Mouse (Mus musculus) brain, adult 2 months (tissue): Measurements from ENCODE around the gene Add2.
A peak's percentile ranks its signal among the peaks of the same experiment; 100 is the strongest.

ENCODE experiments used
- DNase-seq: peaks from one replicate; pipeline ENCODE4 v3.0.0; 2011; ENCODE audit warnings: low read depth, low spot score

The Add2 gene

DNA sequence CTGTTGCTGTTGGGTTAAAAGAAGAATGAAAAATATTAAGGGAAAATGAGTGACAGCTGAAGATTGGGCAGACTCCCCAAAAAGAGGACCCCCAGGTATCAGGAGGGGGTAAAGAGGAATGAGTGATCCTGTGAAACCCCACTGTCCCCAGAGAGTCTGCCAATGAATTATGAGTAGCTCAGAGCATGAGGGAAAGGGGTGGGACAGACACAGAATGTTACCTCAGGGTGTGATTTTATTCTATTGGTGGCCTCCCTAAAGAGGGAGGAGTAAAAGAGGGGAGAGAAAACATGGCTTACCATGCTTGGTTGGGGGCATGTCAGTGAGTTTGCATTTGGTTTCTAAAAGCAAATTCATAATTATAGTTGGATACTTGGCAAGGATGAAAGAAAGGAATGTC is 50.8 kb downstream of the Add2 start:
- DNase-seq, result no peak

DNA sequence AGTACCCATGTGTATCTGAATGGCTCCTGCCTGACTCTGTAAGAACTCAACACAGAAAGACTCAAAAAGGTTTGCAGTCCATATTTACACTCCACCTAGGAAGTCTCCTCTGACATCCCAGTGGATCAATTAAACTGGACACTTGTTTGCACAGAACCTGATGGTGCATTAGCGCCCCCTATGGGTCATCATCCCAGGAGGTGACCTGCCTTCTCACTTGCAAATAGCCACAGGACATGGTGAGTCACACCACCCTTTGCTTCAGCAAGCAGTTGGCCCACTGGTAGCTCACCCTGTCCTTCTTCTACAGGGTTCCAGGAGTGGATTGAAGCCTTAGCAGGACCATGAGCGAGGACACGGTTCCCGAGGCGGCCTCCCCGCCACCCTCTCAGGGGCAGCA is 57.0 kb downstream of the Add2 start:
- peak; percentile 93 for DNase-seq

DNA sequence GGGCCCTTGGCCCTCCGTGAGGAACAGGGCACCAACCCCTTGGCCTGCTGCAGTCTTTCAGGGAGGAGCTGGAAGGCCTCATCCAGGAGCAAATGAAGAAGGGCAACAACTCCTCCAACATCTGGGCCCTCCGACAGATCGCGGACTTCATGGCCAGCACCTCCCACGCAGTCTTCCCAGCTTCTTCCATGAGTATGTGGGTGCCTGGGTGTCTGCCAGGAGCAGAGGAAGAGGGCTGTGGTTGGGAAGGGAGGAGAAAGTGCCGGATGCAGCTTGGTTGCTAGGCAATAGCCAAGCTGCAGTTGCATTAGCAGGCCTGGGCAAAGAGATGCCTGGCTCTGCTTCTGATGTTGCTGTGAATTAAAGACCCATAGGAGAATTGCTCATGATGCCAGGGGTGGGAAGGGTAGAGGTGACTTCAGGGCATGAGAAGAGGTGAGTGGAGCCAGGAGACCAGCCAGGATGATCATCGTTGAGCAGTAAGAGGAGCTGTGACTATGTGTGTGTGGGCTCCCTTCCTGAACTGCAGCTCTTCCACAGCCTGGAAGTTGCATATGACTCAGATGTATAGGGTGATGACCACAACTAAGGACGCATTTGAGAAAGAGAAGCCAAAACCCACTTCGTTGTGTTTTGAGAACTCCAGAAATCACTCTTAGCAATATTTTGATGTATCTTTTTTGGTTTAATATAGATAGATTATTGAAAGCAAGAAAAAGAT is 58.5 kb downstream of the Add2 start:
- DNase-seq, result peak; percentile 97

DNA sequence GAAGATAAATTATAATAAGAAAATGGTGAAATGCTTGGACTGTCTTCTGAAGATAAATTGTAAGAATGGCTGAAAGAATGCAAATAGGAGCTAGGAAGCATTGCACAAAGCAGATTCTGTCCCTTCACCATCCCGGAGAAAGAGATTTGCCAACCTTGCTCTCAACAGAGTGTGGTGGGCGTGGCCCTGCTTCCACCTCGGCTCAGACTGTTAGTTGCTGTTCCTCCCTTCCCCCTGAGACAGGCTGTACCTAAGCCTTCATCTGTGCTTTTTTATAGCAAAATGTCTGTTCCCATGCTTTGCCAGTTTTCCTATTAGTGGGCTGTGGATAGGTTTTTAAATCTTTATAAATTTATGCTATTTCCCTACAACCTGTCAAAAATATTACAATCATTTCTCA is 59.3 kb downstream of the Add2 start:
- DNase-seq, result peak; percentile 84

DNA sequence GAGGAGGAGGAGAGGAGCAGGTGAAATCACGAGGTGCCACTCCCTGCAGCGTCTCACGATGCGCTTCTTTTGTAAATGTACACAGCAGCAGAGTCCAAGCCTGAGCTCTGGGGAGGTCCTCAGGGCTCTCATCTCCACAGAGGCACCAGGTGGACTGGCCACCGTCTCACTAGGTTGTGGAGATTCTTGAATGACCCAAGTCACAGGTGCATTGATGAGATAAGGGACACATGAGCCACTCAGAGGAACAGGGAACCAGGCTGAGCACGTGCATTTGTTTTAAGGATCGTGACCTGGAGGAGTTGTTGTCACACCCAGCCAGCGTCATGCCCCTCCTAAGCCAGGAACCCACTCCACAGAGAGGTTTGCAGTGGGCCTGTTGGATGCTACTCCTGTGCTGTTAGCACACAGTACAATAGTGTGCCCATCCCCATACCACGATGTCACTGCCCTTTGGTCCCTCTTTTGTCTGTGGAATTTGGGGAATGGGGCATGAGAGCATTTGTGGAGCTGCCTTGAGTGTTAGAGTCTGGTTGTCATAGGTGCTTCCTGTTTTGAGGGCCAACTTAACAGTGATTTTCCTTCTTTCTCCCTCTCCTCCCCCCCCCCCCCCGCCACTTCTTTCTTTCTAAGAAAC is 65.8 kb downstream of the Add2 start:
- DNase-seq, result no peak

DNA sequence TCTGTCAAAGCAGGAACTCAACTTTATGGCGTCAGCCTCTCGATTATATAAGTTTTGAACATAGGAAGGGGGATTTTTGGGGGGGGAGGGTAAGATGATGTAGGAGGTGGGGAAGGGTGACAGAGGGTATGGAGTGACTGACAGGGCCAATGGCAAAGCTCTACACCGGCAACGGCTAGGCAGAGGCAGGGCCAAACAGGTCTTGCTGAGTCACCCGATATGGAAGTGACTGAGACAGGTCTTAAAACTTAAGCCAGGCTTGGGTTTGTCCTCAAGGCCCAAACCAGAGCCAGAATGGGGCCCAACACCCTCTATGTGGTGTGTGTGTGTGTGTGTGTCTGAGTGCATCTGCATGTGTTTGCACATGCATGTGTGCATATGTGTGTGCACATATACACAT is 67.0 kb downstream of the Add2 start:
- DNase-seq, result no peak

DNA sequence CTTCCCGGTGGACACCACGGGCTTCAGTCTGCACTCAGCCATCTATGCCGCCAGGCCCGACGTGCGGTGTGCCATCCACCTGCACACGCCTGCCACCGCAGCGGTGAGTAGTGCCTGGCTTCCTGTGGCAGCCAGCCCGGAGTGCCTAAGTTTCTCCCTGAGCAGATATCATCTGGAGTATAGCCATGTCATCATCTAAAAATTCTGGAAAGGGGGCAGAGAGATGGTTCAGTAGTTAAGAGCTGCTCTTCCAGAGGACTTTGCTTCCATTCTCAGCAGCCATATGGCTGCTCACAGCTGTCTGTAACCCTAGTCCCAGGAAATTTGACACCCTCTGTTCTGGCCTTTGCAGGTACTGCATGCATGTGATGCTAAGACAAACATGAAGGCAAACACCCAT is 68.3 kb downstream of the Add2 start:
- DNase-seq, result peak; percentile 67

DNA sequence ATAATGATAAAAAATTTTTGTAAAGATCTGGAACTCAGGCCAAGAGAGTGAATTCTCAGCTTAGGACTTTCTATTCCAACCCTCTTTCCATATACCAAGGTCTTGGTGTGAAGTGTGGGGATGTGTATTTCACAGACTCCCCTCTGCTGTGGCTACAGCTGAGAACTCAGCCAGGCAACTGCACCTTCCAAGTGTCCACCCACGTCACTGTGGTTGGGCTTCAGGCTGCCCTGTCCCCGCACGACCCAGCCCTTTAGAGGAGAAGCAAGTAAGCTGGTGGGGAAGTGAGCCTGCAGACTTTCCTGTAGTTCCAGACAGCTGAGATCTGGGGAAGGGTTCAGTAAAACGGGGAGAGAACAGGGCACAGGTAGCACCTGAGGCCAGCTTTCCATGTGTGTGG is 68.7 kb downstream of the Add2 start:
- peak; percentile 58 for DNase-seq

DNA sequence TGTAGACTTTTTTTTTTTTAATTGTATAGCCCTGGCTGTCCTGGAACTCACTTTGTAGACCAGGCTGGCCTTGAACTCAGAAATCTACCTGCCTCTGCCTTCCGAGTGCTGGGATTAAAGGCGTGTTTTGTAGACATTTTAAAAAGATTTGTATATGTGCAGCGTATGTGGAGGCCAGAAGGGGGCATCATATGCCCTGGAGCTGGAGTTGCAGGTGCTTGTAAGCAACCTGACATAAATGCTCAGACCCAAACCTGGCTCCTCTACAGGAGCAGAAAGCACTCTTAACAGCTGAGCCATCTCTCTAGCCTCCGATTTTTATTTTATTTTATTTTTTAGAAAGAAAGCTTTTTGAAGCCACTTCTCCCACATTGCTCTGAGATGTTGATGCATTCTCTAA is 70.5 kb downstream of the Add2 start:
- DNase-seq, result peak; percentile 69

DNA sequence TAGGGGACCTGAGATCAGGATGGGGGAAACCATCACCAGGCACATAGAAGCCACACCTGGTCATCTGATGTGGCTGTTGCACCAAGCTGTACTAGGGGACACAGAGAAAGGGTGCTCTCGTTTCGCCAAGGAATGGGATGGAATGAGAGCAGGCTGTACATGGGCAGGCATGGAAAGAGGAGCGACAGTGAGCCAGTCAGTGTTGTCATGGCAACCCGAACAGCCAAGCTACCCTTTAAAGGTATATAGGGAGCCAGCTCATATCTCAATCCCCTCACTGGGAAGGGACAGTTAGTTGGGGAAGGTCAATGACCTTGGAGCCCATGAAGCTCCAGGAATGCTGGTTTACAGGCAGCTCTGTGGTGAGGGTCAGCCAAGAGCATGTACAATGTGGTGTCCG is 73.0 kb downstream of the Add2 start:
- DNase-seq, result peak; percentile 63

DNA sequence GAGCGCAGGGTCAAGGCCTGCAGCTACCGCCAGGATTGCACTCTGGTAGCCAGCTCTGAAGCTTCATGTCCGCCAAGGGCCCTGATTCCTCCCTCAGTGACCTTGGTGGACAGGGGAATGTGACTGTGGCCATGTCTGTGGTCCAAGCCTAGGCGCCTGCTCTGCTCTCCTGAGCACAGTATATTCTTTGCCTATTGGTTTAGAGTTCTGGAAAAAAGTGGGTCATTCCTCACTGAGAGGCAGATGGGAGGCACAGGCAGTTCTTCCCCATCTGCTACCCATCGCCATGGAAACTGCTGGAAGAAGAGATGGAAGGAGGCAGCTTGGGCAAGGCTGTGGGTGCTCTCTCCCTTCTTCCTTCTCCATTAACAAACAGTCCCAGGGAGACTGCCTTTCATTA is 74.4 kb downstream of the Add2 start:
- peak; percentile 97 for DNase-seq

DNA sequence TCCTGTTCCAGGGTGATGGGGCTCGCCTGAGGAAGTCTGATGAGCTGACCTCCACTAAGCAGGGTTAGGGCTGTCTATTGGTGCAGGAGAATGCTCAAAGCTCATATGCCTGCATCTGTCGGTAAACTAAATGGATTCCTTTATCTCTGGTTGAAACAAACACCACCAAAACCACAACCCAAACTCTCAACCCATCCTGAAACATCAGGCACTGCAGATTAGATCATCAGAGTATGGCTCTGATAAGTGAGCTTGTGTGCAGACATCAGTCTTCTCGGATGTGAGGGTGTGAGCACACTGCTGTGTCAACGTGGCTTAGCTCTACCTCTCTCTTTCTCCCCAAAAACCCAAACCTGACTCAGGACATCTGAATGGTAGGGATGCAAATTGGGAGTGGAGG is 75.1 kb downstream of the Add2 start:
- DNase-seq, result no peak

DNA sequence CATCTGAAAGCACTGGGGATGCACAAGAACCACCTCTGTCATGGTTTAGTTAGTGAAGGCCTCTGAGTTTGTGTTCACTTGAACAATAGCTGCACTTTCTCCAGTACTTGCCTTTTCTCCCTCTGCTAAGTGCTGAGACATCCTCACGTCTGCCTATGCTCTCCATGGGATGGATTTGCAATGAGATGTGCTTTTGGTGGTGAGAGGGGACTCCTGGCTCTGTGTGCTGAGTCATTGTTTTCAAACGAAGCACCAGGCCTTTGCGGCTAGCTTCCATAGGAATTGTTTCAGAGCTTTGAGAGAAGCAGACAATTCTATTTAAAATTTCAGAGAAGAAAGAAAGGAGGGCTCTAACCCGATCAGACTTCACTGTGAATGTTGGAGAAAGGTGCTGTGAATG is 76.2 kb downstream of the Add2 start:
- peak; percentile 56 for DNase-seq

DNA sequence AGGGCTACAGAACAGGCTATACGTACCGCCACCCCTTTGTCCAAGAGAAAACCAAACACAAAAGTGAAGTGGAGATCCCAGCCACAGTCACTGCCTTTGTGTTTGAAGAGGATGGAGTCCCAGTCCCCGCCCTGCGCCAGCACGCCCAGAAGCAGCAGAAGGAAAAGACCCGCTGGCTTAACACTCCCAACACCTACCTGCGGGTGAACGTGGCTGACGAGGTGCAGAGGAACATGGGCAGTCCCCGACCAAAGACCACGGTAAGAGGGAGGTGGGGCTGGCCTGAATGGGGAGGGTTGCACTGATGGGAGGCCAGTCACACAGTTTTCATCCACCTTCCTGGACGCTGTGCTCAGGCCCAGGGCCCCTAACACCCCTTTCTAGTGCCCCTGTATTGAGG is 77.6 kb downstream of the Add2 start:
- DNase-seq, result no peak

DNA sequence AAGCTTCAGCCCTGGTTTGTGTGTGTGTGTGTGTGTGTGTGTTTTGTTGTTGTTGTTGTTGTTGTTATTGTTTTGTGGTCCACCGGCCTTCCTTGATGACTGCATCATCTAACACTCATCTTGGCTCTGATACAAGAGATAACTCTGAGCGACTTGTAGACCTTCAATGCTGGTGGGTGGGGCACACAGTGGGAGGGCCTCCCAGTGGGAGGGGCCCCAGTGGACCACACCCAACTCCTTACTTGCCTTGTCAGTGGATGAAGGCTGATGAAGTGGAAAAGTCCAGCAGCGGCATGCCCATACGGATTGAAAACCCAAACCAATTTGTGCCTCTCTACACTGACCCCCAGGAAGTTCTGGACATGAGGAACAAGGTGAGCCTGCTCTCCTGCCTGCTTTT is 78.6 kb downstream of the Add2 start:
- DNase-seq, result no peak

DNA sequence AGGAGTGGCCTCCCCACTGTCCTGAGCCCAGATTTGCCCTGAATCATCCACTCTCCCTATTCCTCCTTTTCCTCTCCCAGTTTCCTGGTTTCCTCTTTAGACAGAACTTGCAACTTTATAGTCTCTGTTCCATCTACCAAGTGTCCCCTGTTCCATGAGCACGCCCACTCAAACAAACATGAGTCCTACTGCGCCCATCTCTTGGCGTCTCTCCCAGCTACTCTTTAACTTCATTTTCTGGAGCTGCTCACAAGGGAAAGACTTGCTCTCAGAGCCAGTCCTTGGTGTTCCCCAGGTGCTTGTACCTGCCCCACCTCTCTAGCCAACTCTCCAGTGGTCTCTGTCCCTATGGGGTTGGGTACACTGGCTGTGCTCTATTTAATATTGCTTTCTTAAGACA is 87.4 kb downstream of the Add2 start:
- DNase-seq, result peak; percentile 72

DNA sequence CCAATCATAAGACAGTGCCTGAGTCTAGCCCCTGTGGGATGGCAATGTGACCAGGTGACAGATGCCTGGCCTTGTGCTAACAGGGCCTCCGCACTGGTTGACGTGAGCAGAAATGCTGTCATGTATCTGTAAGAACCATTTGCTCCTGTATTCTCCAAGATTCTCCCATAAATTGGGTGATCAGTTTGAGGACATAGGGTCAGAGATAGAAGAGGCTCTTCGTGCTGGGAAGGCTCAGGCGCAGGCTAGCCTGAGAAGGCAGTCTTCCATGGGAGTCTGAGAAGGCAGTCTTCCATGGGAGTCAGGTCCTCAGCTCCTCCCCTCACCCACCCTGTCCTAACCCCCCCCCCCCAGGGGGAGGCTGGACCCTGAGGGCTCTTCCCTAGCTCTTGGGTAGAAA is 94.6 kb downstream of the Add2 start:
- DNase-seq, result no peak

DNA sequence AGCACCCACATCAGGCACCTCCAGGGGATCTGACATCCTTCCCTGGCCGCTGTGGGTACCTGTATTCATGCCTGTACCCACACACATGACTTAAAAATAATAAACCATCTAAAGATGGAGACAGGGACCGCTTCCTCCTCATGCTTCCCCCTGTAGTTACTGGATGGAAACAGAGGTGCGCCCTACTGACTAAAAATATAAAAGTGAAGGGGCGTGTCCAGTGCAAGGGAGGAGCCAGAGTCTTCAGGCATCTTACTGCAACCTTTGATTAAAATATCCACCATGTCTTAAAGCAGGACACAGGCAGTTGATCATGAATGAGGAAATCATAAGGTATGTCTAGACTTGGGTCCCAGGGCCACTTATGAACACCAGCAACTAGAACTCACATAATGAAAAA is 97.3 kb downstream of the Add2 start:
- DNase-seq, result no peak

DNA sequence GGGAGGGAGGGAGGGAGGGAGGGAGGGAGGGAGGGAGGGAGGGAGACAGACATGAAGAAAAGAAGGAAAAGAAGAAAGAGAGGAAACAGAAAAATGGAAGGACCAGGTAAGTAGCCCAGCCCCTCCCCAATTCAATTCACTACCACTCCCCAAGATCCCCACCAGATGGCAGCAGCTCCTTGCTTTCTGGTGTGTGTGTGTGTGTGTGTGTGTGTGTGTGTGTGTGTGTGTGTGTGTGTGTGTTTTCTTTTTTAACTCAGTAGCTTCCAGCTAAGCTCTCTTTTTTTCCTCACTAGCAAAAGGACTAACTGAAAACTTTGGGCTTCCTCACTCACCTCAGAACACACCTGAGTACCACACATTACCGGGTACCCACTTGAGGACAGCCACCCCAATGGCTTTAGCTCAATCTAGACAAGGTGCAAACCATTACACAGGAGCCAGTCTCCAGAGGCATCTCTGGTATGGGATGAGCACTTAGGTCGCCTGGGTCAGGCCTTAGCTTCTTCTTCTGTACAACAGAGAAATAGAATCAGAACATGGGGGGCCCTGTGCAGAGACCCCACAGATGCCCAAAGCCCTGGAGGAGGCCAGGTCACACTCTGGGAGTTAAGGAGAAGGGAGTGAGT is 98.6 kb downstream of the Add2 start:
- DNase-seq, result peak; percentile 86

DNA sequence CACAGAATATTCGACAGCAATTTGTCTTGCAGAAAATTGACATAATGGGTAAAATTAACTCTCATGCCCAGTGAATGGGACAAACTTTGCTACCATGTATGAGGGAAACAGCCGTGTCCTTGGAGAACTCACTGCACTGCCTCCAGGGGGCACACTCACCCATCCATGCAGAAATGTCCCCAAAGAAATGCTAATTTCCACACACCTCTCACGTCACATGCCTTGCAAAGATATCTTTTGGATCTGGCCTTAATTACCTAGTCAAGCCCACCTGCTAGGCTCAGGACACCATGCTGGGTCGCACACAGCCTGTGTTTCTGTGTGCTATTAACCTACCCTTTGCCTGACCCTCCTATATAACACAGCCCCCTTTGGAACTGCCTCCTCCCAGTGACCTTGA is 100.0 kb downstream of the Add2 start:
- peak; percentile 55 for DNase-seq

DNA sequence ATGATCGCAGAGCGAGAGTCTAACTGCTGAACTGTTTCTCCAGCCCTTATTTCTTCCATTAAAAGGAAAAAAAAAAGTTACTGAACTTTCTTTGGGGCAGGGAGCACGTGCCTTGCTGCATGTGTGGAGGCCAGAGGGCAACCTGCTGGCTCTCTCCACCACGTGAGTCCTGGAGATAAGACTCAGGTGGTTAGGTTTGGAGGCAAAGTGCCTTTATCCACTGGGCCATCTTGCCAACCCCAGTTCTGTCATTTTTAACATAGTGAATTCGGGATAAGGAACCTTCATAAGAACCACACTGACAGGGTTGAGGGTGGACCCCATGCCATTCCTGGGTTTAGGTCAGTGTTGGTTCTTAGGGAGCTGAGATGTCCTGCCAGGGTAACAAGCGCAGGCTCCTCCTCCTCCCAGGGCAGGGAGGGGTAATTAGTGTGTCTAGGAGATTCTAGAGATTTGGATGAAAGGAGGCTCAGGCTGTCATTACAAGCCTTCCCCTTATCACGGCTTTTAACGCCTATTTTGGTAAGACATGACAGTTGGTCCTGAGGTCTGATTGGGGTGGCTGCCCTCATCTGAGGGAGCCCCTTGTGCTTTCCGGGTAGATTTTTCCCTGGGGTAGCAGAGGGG is 101.5 kb downstream of the Add2 start:
- no peak for DNase-seq

DNA sequence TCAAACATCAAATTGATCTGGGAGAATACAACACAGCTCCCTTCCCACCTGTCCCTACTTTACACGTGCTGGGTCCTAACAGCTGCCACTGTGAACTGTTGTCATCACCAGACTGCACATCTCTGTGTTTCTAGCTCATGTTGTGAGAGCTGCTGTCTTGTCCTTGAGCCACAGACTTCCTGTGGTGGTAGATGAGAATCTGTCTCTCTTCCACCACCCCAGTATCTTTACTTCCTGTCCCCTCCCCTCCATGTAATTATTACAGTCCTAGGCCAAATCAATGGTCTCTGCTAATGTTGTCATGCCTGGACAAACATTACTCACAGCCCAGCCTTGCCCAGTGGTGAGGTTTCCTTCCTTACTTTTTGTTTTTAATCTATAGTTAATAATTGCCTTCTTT is 105.4 kb downstream of the Add2 start:
- DNase-seq, result no peak

DNA sequence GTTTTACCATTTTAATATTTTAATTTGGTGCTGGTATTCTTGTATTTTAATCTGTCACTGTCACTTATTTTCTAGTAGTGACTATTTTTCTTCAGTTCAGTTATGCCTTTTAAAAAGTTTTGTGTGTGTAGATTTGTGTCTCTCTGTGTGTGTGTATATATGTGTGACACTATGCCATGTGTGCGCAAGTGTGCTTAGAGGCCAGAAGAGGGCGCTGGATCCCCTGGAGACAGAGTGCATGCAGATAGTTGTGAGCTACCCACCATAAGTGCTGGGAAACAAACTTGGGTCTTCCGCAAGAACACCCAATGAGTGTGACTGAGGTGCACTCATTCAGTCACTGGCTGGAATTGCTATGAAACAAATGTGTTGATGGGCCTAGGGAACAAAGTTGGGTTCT is 107.7 kb downstream of the Add2 start:
- no peak for DNase-seq
